Mouse (Mus musculus): ENCODE results near the gene Gca.
"Not testable (repeated sequence)": the region's sequence is repeated elsewhere in the genome, so short reads cannot be mapped to it uniquely, and the experiment has no call there.

Gca gene

GRCm38 (mm10) chr2:62670301-62670700, 6.2 kb downstream of the Gca start:
- DNase-seq, result no peak

- DNase-seq, result no peak
These were observed 6.7 kb downstream of the Gca start for GRCm38 (mm10) chr2:62670767-62671166.

GRCm38 (mm10) chr2:62672788-62673187, 8.7 kb downstream of the Gca start:
- DNase-seq, result no peak

GRCm38 (mm10) chr2:62681667-62682066, 17.6 kb downstream of the Gca start:
- peak; percentile 4 to 6 for DNase-seq

GRCm38 (mm10) chr2:62684989-62685595, 21.0 kb downstream of the Gca start:
- no peak for DNase-seq

GRCm38 (mm10) chr2:62685934-62686333, 21.8 kb downstream of the Gca start:
- no peak for DNase-seq

GRCm38 (mm10) chr2:62706313-62706712, 42.2 kb downstream of the Gca start:
- DNase-seq, result no peak

- no peak for DNase-seq
These were observed 45.5 kb downstream of the Gca start for GRCm38 (mm10) chr2:62709633-62710032.

- not testable (repeated sequence) for DNase-seq
These were observed 50.3 kb downstream of the Gca start for GRCm38 (mm10) chr2:62714362-62714761.

GRCm38 (mm10) chr2:62715260-62715659, 51.2 kb downstream of the Gca start:
- DNase-seq, result no peak

- DNase-seq, result no peak
These were observed 53.2 kb downstream of the Gca start for GRCm38 (mm10) chr2:62717270-62717669.

- no peak for DNase-seq
These were observed 54.3 kb downstream of the Gca start for GRCm38 (mm10) chr2:62718411-62718810.

GRCm38 (mm10) chr2:62725946-62726345, 61.9 kb downstream of the Gca start:
- DNase-seq, result no peak

- no peak for DNase-seq
These were observed 63.6 kb downstream of the Gca start for GRCm38 (mm10) chr2:62727732-62728131.

- no peak for DNase-seq
These were observed 66.6 kb downstream of the Gca start for GRCm38 (mm10) chr2:62730671-62731070.

- no peak for DNase-seq
These were observed 79.0 kb downstream of the Gca start for GRCm38 (mm10) chr2:62743098-62743497.

Measured in cerebellum, adult 18-20 months (tissue).